Mouse (Mus musculus): Measurements from ENCODE around the gene Gm49388.

DNA sequence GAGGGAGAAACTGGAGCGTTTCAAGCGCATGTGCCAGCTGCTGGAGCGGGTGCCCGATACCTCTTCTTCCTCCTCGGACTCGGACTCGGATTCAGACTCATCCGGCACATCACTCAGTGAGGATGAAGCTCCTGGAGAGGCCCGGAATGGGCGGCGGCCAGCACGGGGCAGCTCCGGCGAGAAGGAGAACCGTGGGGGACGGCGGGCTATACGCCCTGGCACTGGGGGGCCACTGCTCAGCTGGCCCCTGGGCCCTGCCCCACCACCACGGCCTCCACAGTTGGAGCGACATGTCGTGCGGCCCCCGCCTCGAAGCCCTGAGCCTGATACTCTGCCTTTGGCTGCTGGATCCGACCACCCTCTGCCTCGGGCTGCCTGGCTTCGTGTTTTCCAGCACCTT, 33.3 kb upstream of the Gm49388 start:
- TF ChIP-seq CTCF (IDR thresholded peaks at IDR 0.05; ENCODE audit: low read depth): no peak
- TF ChIP-seq EP300 (IDR thresholded peaks at IDR 0.05; ENCODE audit: low read depth): no peak

Data from liver, postnatal 0 days (tissue).